Mouse (Mus musculus) C2C12 (cell line): ENCODE measurements around the gene Tm2d3.

Source experiments
- CEBPB ChIP-seq: IDR thresholded peaks from one replicate; pipeline ENCODE4 v1.6.1; 2011; ENCODE audit warnings: low read depth, mild to moderate bottlenecking, control low read depth, moderate library complexity
- CTCF ChIP-seq: IDR thresholded peaks from one replicate; pipeline ENCODE4 v1.5.1; 2011; ENCODE audit not compliant: control insufficient read depth, insufficient read depth, insufficient read length
- MYOD1 ChIP-seq: IDR thresholded peaks from one replicate; pipeline ENCODE4 v1.6.1; 2011; ENCODE audit warnings: low read depth; ENCODE audit not compliant: control insufficient read depth, insufficient read length
- MYOG ChIP-seq: IDR thresholded peaks from one replicate; pipeline ENCODE4 v1.6.1; 2011; ENCODE audit not compliant: control insufficient read depth, insufficient read length; ENCODE audit errors: extremely low read depth

DNA sequence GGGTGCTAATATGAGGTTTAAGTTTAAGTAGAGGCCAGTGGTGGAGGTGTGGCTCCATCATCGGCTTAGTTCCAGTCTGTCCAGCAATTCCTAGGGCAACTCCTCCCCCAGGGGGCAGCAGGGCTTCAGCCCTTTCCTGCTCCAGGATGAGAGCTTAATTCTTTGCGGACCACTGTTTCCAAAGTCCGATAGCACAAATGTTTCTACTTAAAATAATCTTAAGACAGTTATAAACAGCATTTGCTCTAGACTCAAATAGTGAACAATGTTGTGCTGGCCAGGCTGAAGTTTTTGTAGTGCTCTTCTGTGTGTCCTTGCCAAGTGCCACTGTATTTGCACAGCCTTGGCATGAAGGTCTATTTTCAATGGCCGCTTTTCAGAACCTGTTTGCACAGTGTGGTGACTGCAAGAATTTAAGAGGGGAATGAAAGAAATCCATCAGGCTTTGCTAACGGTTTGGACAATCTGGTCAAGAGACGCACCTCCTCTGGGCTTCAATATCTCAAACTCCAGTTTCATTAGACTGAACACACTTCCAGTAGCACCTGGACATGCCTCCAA, 47.0 kb upstream of the Tm2d3 start:
- TF ChIP-seq CTCF (no peak), CEBPB (no peak), MYOD1 (no peak), MYOG (no peak)
